ENCODE assay signal across 8 mouse cellular contexts in the genomic region with DNA sequence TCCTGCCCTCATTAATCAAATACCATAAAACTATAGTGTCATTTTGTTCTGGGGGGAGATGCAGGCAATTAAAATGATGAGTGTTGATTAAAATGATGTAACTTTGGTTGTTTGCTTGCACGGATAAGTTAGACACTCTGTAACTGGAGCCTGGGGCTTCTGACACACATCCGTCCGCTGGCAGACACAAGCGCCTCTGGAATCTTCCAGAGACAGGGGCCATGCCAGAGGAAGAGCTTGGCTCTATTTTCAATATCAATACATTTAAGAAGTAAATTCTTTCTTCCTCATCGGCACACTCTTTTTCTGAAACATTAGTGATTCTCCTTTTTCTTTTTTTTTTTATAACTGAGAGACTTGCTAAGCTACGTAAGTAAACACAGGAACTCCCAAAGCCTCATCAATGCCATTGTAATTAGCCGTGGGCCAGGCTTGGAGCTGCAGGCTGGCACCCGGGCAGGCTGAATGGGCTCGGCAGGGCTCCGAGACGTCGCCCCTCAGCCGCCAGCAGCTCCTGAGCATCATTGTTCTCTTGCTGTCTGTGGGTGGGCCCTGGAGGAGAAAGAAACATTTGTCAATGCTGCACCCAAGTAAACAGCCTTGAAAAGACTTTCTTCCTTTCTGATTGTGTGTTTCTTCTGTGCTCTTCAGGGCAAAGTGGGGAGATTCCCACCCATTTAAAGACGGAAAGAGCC.
DNase-seq lines count a peak whose midpoint lies in the region; ATAC-seq lines count a peak whose summit lies in the region.
"Had no signal": no experiment of that assay in that cellular context is flagged by ENCODE, and none has a peak within 500 bp of the region (broad histone marks: within the 10 kb centered on the region; RNA-seq: fewer than 3 reads in every experiment).

No protein-coding gene starts in this region.

- no peaks in the 10 kb centered on the region for H3K9me3 ChIP-seq in neural tube, embryonic 11.5 days (ENCODE audit: control insufficient read depth, low read length)
- H3K9me3 ChIP-seq in forebrain, embryonic 16.5 days (ENCODE audit: control insufficient read depth, low read length): peaks cover 3% of the 10 kb centered on the region; the same call in 1 of the 2 replicates

- H3K36me3 ChIP-seq in neural tube, embryonic 11.5 days (ENCODE audit: control insufficient read depth, insufficient read depth, low read length): no peaks in the 10 kb centered on the region
- H3K36me3 ChIP-seq in forebrain, embryonic 16.5 days (ENCODE audit: control insufficient read depth, insufficient read depth): no peaks in the 10 kb centered on the region

- no peak overlapping the region for H3K9ac ChIP-seq in neural tube, embryonic 11.5 days (ENCODE audit: low read length)
- peak overlapping the region; percentile 22 for H3K9ac ChIP-seq in forebrain, embryonic 16.5 days (replicated peaks; ENCODE audit: low read depth, low read length)

- DNase-seq in neural tube, embryonic 11.5 days (ENCODE audit: low spot score): peak; percentile 53
- no peak for DNase-seq in neural tube, embryonic 10.5 days (ENCODE audit: extremely low spot score, low spot score)
- peak; percentile 27 for DNase-seq in lung, postnatal 36 days
- DNase-seq in retina, postnatal 1 day: peak; percentile 67
- DNase-seq in cerebellum, adult 8-10 months: no peak
- no peak for DNase-seq in ovary, postnatal 14 days (ENCODE audit: low spot score)
- DNase-seq: thymus, postnatal 36 days had no signal

- no peak overlapping the region for H3K4me3 ChIP-seq in neural tube, embryonic 11.5 days (ENCODE audit: low read depth, low read length)
- H3K4me3 ChIP-seq in forebrain, embryonic 16.5 days (replicated peaks; ENCODE audit: low read length): no peak overlapping the region

- ATAC-seq in neural tube, embryonic 11.5 days (ENCODE audit: insufficient read depth, low FRiP score, low TSS enrichment): peak; percentile 45; the same call in 1 of the 2 replicates
- ATAC-seq in forebrain, embryonic 16.5 days: peak; percentile 67

- no peak overlapping the region for H3K4me2 ChIP-seq in neural tube, embryonic 11.5 days (ENCODE audit: low read depth)
- H3K4me2 ChIP-seq in forebrain, embryonic 16.5 days (ENCODE audit: low read length): peak overlapping the region; percentile 35

- 0 out of 2 replicates have a peak, but pooled peaks cover 2% of the 10 kb centered on the region for H3K27me3 ChIP-seq in neural tube, embryonic 11.5 days (ENCODE audit: control insufficient read depth, insufficient read depth, low read length)
- peaks cover 9% of the 10 kb centered on the region for H3K27me3 ChIP-seq in forebrain, embryonic 16.5 days (replicated peaks; ENCODE audit: control insufficient read depth, insufficient read depth, low read length)

- no peak overlapping the region for H3K27ac ChIP-seq in neural tube, embryonic 11.5 days (ENCODE audit: low read depth, low read length)
- H3K27ac ChIP-seq in forebrain, embryonic 16.5 days (ENCODE audit: low read length): peak overlapping the region; percentile 90

- WGBS in neural tube, embryonic 11.5 days: 22% methylated on average over 14 of the region's 14 CpGs
- 2% methylated on average over 14 of the region's 14 CpGs for WGBS in forebrain, embryonic 16.5 days

- H3K4me1 ChIP-seq in neural tube, embryonic 11.5 days (ENCODE audit: control insufficient read depth, insufficient read depth, low read length): peaks cover 16% of the 10 kb centered on the region
- peaks cover 34% of the 10 kb centered on the region for H3K4me1 ChIP-seq in forebrain, embryonic 16.5 days (replicated peaks; ENCODE audit: control insufficient read depth, insufficient read depth, low read length)

Comparison
In these comparisons a context has a peak if more than half of its experiments do, and no peak if none do; other contexts are left out.
1. DNase-seq: peak in neural tube, embryonic 11.5 days (single experiment), lung, postnatal 36 days (single experiment) and retina, postnatal 1 day (single experiment); none in neural tube, embryonic 10.5 days (single experiment), cerebellum, adult 8-10 months (single experiment) and ovary, postnatal 14 days (single experiment).